Mouse (Mus musculus): ENCODE results near the gene Tmub1. TPM values are rescaled to one million over a fixed set of nuclear protein-coding genes. Genes with fewer than 3 reads are reported as not detected.

The Tmub1 gene
- polyA plus RNA-seq, 1 experiment from 2014 or later = 54.4 TPM

DNA sequence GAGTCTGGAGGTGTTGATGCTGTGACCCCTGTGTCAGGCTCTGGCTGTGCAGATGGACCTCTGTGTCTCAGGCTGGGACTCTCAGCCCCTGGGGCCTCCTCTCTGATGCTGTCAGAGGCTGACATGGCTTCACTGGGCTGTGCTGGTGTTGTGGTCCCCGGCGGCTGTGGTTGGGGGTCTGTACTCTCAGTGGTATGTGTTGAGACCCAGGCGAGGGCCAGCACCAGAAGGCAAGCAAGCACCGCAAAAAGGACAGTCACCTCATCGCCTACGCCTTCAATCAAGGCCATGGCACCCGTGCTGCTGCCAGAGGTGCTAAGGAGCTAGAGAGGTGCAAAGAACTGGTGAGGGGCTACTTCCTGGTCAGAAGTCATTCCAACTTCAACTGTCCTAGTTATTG lies 1.0 kb downstream of the Tmub1 start:
- ATAC-seq (ENCODE audit: low FRiP score) (no peak), DNase-seq (ENCODE audit: low spot score) (no peak)
- WGBS = 94% methylated on average over 7 of the region's 7 CpGs
- H3K27ac ChIP-seq = no peak overlapping the region
- H3K9me3 ChIP-seq (ENCODE audit: control insufficient read depth, low read length) = no peaks in the 10 kb centered on the region
- H3K4me1 ChIP-seq (replicated peaks; ENCODE audit: control insufficient read depth, insufficient read depth, low read length) = peaks cover 36% of the 10 kb centered on the region
- H3K4me3 ChIP-seq (replicated peaks; ENCODE audit: low read length) = no peak overlapping the region
- H3K4me2 ChIP-seq (replicated peaks) = peak overlapping the region; percentile 82
- 0 out of 2 replicates have a peak, but pooled peaks cover 4% of the 10 kb centered on the region for H3K27me3 ChIP-seq (ENCODE audit: control insufficient read depth, insufficient read depth, low read length)
- H3K36me3 ChIP-seq (replicated peaks; ENCODE audit: control insufficient read depth, insufficient read depth) = peaks cover 9% of the 10 kb centered on the region
- H3K9ac ChIP-seq = no peak overlapping the region

DNA sequence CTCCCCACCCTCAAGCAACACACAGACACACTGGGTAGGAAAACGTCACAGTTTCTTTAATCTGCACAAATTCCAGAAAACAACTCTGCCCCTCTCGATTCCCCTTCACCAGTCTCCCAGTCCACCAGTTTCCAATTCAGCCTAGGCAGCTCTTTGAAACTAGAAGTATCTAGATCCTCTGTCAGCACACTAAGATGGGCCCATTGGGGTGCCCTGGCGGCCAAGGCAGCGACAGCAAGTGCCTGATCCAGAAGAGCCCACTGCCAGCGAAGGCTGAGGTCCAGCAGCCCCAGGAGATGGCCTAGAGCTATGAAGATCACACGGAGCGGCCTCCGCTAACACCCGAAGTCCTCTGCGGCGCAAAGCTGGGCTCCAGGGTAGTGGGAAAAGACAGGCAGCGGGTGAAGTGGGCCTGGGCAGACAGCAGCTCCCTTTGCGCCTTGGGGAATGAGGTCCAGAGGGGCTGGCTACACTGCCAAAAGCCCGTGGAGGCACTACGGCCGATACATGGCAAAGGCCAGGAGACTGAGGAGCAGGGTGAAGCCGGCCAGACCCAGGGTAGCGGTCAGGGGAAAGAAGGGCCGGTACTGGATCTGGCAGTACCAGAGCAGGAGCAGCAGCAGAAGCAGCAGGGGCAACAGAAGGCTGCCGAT lies 2.1 kb downstream of the Tmub1 start:
- peak overlapping the region; percentile 91 for H3K4me3 ChIP-seq (replicated peaks; ENCODE audit: low read length)
- peak overlapping the region; percentile 95 for H3K9ac ChIP-seq
- H3K9me3 ChIP-seq (ENCODE audit: control insufficient read depth, low read length) = no peaks in the 10 kb centered on the region
- no peak for ATAC-seq (ENCODE audit: low FRiP score)
- H3K27me3 ChIP-seq (ENCODE audit: control insufficient read depth, insufficient read depth, low read length) = 0 out of 2 replicates have a peak, but pooled peaks cover 4% of the 10 kb centered on the region
- H3K27ac ChIP-seq = peak overlapping the region; percentile 94
- peak overlapping the region; percentile 98 for H3K4me2 ChIP-seq (replicated peaks)
- peak; percentile 30 for DNase-seq (ENCODE audit: low spot score)
- H3K4me1 ChIP-seq (replicated peaks; ENCODE audit: control insufficient read depth, insufficient read depth, low read length) = peaks cover 32% of the 10 kb centered on the region
- WGBS = 64% methylated on average over 20 of the region's 20 CpGs
- H3K36me3 ChIP-seq (replicated peaks; ENCODE audit: control insufficient read depth, insufficient read depth) = peaks cover 20% of the 10 kb centered on the region

DNA sequence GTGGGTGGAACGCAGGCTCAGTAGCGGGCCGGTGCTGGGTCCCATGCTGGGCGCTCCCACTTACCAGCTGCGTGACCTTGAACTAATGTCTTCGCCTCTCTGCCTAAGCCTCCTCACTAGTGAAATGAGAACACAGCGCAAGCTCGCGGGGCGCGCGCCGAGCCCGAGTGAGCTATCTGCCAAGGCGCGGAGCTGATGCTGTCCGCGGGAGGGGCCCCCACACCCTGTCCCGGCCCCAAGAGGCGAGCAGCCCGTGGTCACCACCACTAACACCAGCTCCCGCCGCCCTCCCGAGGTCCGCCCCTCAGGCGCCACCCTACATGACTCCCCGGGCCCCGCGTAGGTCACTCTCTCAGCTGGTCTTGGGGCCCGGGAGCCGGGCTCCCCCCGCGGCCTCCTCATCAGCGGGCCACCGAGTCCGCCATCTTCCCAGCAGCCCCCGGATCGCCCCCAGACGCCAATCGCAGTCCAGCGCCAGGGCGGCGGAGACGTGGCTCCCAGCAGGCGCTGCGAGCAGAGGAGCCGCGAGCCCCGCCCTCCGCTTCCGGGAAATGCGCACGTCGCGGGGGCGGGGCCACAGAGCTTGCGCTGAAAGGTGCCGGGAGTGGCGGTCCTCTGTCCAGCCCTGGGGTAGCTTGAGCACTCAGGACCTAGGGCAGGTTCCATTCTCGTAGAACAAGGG lies 2.8 kb downstream of the Tmub1 start, which contains the start of gene Fastk:
Gene Fastk (minus strand): TSS at position 542 of the 682 bp plus-strand sequence.
- Histone ChIP-seq H3K4me1 (replicated peaks; ENCODE audit: control insufficient read depth, insufficient read depth, low read length) (peaks cover 32% of the 10 kb centered on the region), H3K9ac (peak within 1 kb of the TSS; percentile 95), H3K27me3 (ENCODE audit: control insufficient read depth, insufficient read depth, low read length) (0 out of 2 replicates have a peak, but pooled peaks cover 4% of the 10 kb centered on the region), H3K36me3 (replicated peaks; ENCODE audit: control insufficient read depth, insufficient read depth) (peaks cover 26% of the 10 kb centered on the region), H3K27ac (peak within 1 kb of the TSS; percentile 94), H3K9me3 (ENCODE audit: control insufficient read depth, low read length) (no peaks in the 10 kb centered on the region), H3K4me3 (replicated peaks; ENCODE audit: low read length) (peak within 1 kb of the TSS; percentile 91), H3K4me2 (replicated peaks) (peak within 1 kb of the TSS; percentile 98)
- ATAC-seq (ENCODE audit: low FRiP score) (peak; percentile 82), DNase-seq (ENCODE audit: low spot score) (peak; percentile 91)
- under 1% methylated on average over 58 of the region's 60 CpGs for WGBS

DNA sequence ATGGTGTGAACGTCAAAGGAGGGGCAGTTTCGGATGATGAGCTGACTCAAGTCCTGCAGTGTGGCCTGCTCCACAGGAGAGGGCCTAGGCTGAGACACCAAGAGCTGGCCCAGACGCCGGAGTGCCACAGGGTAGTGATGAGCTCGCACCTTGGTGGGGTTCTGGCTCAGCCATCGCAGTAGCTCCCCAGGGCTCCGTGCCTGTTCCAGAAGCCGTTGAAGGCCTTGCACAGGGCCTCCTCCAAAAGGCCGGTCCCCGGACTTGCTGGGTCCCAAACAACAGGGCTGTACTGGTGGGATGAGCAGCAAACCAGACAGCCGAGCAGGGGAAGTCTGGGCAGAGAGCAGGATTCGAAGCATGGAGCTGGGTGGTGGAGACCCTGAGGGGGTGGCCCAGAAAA lies 3.7 kb downstream of the Tmub1 start:
- Histone ChIP-seq H3K9ac (peak overlapping the region; percentile 95), H3K4me1 (replicated peaks; ENCODE audit: control insufficient read depth, insufficient read depth, low read length) (peaks cover 32% of the 10 kb centered on the region), H3K4me2 (replicated peaks) (peak overlapping the region; percentile 98), H3K9me3 (ENCODE audit: control insufficient read depth, low read length) (no peaks in the 10 kb centered on the region), H3K36me3 (replicated peaks; ENCODE audit: control insufficient read depth, insufficient read depth) (peaks cover 34% of the 10 kb centered on the region), H3K27ac (peak overlapping the region; percentile 94; the same call in 1 of the 2 replicates), H3K27me3 (ENCODE audit: control insufficient read depth, insufficient read depth, low read length) (no peaks in the 10 kb centered on the region), H3K4me3 (replicated peaks; ENCODE audit: low read length) (peak overlapping the region; percentile 91)
- ATAC-seq (ENCODE audit: low FRiP score) (no peak), DNase-seq (ENCODE audit: low spot score) (no peak)
- WGBS = 89% methylated on average over 12 of the region's 12 CpGs

DNA sequence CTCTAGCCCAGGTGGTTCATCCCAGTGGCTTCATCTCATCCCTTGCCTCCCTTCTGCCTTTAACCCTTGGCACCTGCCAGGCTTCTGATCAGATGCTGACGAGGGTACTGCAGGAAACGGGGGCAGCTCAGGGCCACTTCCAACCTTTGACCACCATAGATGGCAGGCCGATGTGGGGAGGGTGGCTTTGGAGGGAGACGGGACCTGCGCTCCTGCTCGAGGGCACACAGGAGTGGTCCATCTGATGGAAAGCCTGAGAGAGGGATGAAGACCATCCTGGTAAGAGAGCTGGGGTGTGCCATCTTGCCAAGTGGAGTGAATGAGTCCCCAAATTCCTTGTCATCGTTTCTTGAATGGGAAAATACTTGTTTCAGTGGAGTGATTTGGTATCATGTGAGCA lies 4.5 kb downstream of the Tmub1 start:
- Histone ChIP-seq H3K27me3 (ENCODE audit: control insufficient read depth, insufficient read depth, low read length) (no peaks in the 10 kb centered on the region), H3K4me2 (replicated peaks) (no peak overlapping the region), H3K27ac (no peak overlapping the region), H3K4me3 (replicated peaks; ENCODE audit: low read length) (no peak overlapping the region), H3K36me3 (replicated peaks; ENCODE audit: control insufficient read depth, insufficient read depth) (peaks cover 39% of the 10 kb centered on the region), H3K4me1 (replicated peaks; ENCODE audit: control insufficient read depth, insufficient read depth, low read length) (peaks cover 29% of the 10 kb centered on the region), H3K9me3 (ENCODE audit: control insufficient read depth, low read length) (no peaks in the 10 kb centered on the region), H3K9ac (no peak overlapping the region)
- no peak for ATAC-seq (ENCODE audit: low FRiP score)
- no peak for DNase-seq (ENCODE audit: low spot score)
- 93% methylated on average over 7 of the region's 7 CpGs for WGBS

DNA sequence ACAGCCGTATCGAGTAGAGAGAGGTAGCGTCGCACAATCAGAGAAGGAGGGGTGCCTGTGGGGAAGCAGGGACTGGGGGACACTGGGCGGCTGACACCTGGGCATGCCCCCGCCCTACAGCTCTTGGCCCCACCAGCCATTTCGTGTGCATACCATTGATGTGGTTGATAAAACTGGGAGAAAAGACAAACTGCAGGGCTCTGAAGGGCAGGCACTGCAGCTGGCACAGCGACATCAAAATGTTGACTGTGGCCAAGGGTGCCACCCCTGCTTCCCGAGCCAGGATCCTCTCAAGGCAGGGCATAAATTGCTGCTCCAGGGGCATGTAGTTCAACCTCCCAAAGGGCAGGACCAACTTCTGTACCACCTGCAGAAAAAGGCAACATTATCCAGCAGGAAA lies 5.6 kb downstream of the Tmub1 start:
- H3K4me3 ChIP-seq (replicated peaks; ENCODE audit: low read length) = no peak overlapping the region
- H3K27ac ChIP-seq = no peak overlapping the region
- WGBS = 90% methylated on average over 9 of the region's 9 CpGs
- H3K36me3 ChIP-seq (replicated peaks; ENCODE audit: control insufficient read depth, insufficient read depth) = peaks cover 39% of the 10 kb centered on the region
- H3K9ac ChIP-seq = no peak overlapping the region
- H3K27me3 ChIP-seq (ENCODE audit: control insufficient read depth, insufficient read depth, low read length) = no peaks in the 10 kb centered on the region
- H3K4me2 ChIP-seq (replicated peaks) = no peak overlapping the region
- no peak for ATAC-seq (ENCODE audit: low FRiP score)
- H3K4me1 ChIP-seq (replicated peaks; ENCODE audit: control insufficient read depth, insufficient read depth, low read length) = peaks cover 21% of the 10 kb centered on the region
- no peaks in the 10 kb centered on the region for H3K9me3 ChIP-seq (ENCODE audit: control insufficient read depth, low read length)
- no peak for DNase-seq (ENCODE audit: low spot score)

DNA sequence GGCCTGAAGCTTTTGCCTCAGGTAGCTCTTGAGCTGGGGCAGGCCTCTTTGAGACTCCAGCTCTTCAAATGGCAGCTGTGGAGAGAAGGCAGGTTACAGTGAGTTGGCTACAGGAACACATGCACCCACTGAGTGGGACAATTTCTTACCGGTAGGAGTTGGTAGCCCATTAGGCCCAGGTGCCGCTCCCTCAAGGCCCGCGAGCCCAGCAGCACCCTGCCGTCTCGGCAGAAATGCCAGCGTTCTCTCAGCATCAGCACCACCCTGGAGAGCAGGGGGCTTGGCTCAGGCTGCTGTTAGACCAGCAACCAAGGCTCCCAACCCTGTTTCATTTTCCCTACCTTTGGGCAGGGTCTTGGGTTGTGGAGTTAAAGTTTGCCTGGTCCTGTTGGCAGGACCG lies 6.5 kb downstream of the Tmub1 start:
- Histone ChIP-seq H3K27me3 (ENCODE audit: control insufficient read depth, insufficient read depth, low read length) (no peaks in the 10 kb centered on the region), H3K27ac (no peak overlapping the region), H3K9me3 (ENCODE audit: control insufficient read depth, low read length) (no peaks in the 10 kb centered on the region), H3K36me3 (replicated peaks; ENCODE audit: control insufficient read depth, insufficient read depth) (peaks cover 39% of the 10 kb centered on the region), H3K4me3 (replicated peaks; ENCODE audit: low read length) (no peak overlapping the region), H3K4me1 (replicated peaks; ENCODE audit: control insufficient read depth, insufficient read depth, low read length) (peaks cover 18% of the 10 kb centered on the region), H3K9ac (no peak overlapping the region), H3K4me2 (replicated peaks) (no peak overlapping the region)
- WGBS = 91% methylated on average over 8 of the region's 8 CpGs
- ATAC-seq (ENCODE audit: low FRiP score) (no peak), DNase-seq (ENCODE audit: low spot score) (no peak)

DNA sequence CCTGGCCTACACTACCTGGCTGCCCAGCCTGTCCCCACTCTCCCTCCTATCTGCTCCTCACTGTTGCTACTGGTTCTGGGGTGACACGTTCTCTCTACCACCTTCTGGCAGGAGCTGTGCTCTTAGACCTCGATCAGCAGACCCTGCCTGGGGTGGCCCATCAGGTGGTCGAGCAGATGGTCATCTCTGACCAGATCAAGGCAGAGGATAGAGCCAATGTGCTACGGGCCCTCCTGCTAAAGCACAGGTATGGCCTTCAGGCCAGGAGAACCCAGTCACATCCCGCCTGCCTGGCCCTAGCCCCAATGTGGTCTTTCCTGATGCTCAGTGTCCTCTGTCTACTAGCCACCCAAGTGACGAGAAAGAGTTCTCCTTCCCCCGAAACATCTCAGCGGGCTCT lies 13.7 kb downstream of the Tmub1 start:
- Histone ChIP-seq H3K27me3 (ENCODE audit: control insufficient read depth, insufficient read depth, low read length) (no peaks in the 10 kb centered on the region), H3K9me3 (ENCODE audit: control insufficient read depth, low read length) (no peaks in the 10 kb centered on the region), H3K4me2 (replicated peaks) (no peak overlapping the region), H3K36me3 (replicated peaks; ENCODE audit: control insufficient read depth, insufficient read depth) (peaks cover 59% of the 10 kb centered on the region), H3K27ac (no peak overlapping the region), H3K4me3 (replicated peaks; ENCODE audit: low read length) (no peak overlapping the region), H3K4me1 (replicated peaks; ENCODE audit: control insufficient read depth, insufficient read depth, low read length) (no peaks in the 10 kb centered on the region), H3K9ac (no peak overlapping the region)
- DNase-seq (ENCODE audit: low spot score) (no peak), ATAC-seq (ENCODE audit: low FRiP score) (no peak)
- WGBS = 94% methylated on average over 8 of the region's 8 CpGs

DNA sequence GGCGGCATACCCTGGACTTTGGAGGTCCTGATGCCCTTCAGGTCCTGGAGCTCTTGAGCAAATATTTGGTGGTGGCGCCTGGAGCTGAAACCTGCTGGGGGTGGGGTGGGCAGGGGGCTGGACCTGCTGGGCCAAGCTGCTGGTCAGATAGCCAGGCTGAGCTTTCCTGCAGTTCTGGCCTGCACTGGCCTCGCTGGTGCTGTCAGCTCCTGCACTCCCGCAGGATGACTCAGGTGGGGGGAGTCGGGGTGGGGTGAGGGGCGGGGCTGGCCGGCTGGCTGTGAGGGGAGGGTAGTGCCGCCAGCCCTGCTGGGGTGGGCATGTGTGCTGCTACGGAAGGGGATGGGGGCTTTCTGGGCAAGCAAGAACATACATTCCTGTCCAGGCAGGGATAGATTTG lies 19.1 kb downstream of the Tmub1 start:
- Histone ChIP-seq H3K27ac (no peak overlapping the region), H3K4me3 (replicated peaks; ENCODE audit: low read length) (no peak overlapping the region), H3K4me1 (replicated peaks; ENCODE audit: control insufficient read depth, insufficient read depth, low read length) (peaks cover 31% of the 10 kb centered on the region), H3K27me3 (ENCODE audit: control insufficient read depth, insufficient read depth, low read length) (no peaks in the 10 kb centered on the region; the same call in 1 of the 2 replicates), H3K9ac (no peak overlapping the region), H3K9me3 (ENCODE audit: control insufficient read depth, low read length) (no peaks in the 10 kb centered on the region), H3K4me2 (replicated peaks) (peak overlapping the region; percentile 77; the same call in 1 of the 2 replicates), H3K36me3 (replicated peaks; ENCODE audit: control insufficient read depth, insufficient read depth) (peaks cover 32% of the 10 kb centered on the region)
- no peak for ATAC-seq (ENCODE audit: low FRiP score)
- WGBS = 16% methylated on average over 9 of the region's 9 CpGs
- no peak for DNase-seq (ENCODE audit: low spot score)

All from hindbrain, embryonic 14.5 days (tissue).